Mouse (Mus musculus): Measurements from ENCODE around the gene Cpsf6. TPM values are rescaled to one million over a fixed set of nuclear protein-coding genes. Genes with fewer than 3 reads are reported as not detected.

Cpsf6 gene
- polyA plus RNA-seq (2012; rRNA removed): 42.3 and 45.8 TPM in 2 replicates

- no peak for DNase-seq (ENCODE audit: low read depth)
Observed at GRCm38 (mm10) chr10:117379908-117380307, at the start of gene Cpsf6. Gene Cpsf6, minus strand, starts transcription at chr10:117380015.

- DNase-seq (ENCODE audit: low read depth): no peak
Observed at GRCm38 (mm10) chr10:117426615-117426969, 46.8 kb upstream of the Cpsf6 start.

- DNase-seq (ENCODE audit: low read depth): no peak
Observed at GRCm38 (mm10) chr10:117425907-117426614, 46.2 kb upstream of the Cpsf6 start.

GRCm38 (mm10) chr10:117425013-117425412, 45.2 kb upstream of the Cpsf6 start:
- no peak for DNase-seq (ENCODE audit: low read depth)

- no peak for DNase-seq (ENCODE audit: low read depth)
Observed at GRCm38 (mm10) chr10:117424146-117424905, 44.5 kb upstream of the Cpsf6 start.

- DNase-seq (ENCODE audit: low read depth): no peak
Observed at GRCm38 (mm10) chr10:117423025-117424002, 43.5 kb upstream of the Cpsf6 start.

- no peak for DNase-seq (ENCODE audit: low read depth)
Observed at GRCm38 (mm10) chr10:117422174-117422808, 42.5 kb upstream of the Cpsf6 start.

GRCm38 (mm10) chr10:117421283-117422107, 41.7 kb upstream of the Cpsf6 start:
- no peak for DNase-seq (ENCODE audit: low read depth)

- no peak for DNase-seq (ENCODE audit: low read depth)
Observed at GRCm38 (mm10) chr10:117420502-117421282, 40.9 kb upstream of the Cpsf6 start.

GRCm38 (mm10) chr10:117419577-117420290, 39.9 kb upstream of the Cpsf6 start:
- no peak for DNase-seq (ENCODE audit: low read depth)

GRCm38 (mm10) chr10:117418668-117419237, 38.9 kb upstream of the Cpsf6 start:
- DNase-seq (ENCODE audit: low read depth): no peak

GRCm38 (mm10) chr10:117417772-117418667, 38.2 kb upstream of the Cpsf6 start:
- DNase-seq (ENCODE audit: low read depth): no peak

- DNase-seq (ENCODE audit: low read depth): no peak
Observed at GRCm38 (mm10) chr10:117417470-117417767, 37.6 kb upstream of the Cpsf6 start.

GRCm38 (mm10) chr10:117416636-117417469, 37.0 kb upstream of the Cpsf6 start:
- no peak for DNase-seq (ENCODE audit: low read depth)

GRCm38 (mm10) chr10:117416095-117416494, 36.3 kb upstream of the Cpsf6 start:
- DNase-seq (ENCODE audit: low read depth): no peak

- DNase-seq (ENCODE audit: low read depth): no peak
Observed at GRCm38 (mm10) chr10:117415364-117416057, 35.7 kb upstream of the Cpsf6 start.
